Mouse (Mus musculus) ES-E14 (cell line): Measurements from ENCODE around the gene Bpifb1. TPM values are rescaled to one million over a fixed set of nuclear protein-coding genes. Genes with fewer than 3 reads are reported as not detected.
"Not testable (repeated sequence)": the region's sequence is repeated elsewhere in the genome, so short reads cannot be mapped to it uniquely, and the experiment has no call there.

ENCODE experiments used
- DNase-seq: peaks from one replicate; pipeline ENCODE4 v3.0.0-alpha.2; 2013; ENCODE audit warnings: low read depth, low spot score
- H3K27ac ChIP-seq: 2 replicates; pipeline ENCODE4 v1.5.1; 2012; ENCODE audit warnings: low read depth, mild to moderate bottlenecking, low read length, moderate library complexity, mixed read lengths; ENCODE audit not compliant: poor library complexity, insufficient read depth, severe bottlenecking
- H3K36me3 ChIP-seq: 2 replicates; pipeline ENCODE4 v1.6.1; 2012; ENCODE audit warnings: mild to moderate bottlenecking, low read length, moderate library complexity, mixed read lengths; ENCODE audit not compliant: control insufficient read depth, poor library complexity, insufficient read depth, severe bottlenecking
- H3K4me1 ChIP-seq, 2 experiments: fragments of 150-350 bp in 1 of 2; sonication (generic) in 1 of 2; 2 replicates each; pipeline ENCODE4 v1.6.1; 2012; ENCODE audit warnings: low read length in 2 of 2, mild to moderate bottlenecking in 1 of 2, mixed read lengths in 1 of 2; ENCODE audit not compliant: control insufficient read depth in 2 of 2, insufficient read depth in 2 of 2, poor library complexity in 1 of 2
- H3K4me3 ChIP-seq, 2 experiments: fragments of 150-350 bp in 1 of 2; sonication (generic) in 1 of 2; 2 replicates each; pipeline ENCODE4 v1.5.1; 2012; ENCODE audit warnings: low read length in 2 of 2, low read depth in 1 of 2, mild to moderate bottlenecking in 1 of 2, mixed read lengths in 1 of 2; ENCODE audit not compliant: insufficient read depth in 1 of 2, poor library complexity in 1 of 2, severe bottlenecking in 1 of 2
- H3K9ac ChIP-seq: 2 replicates; pipeline ENCODE4 v1.6.1; 2012; ENCODE audit warnings: low read depth, mild to moderate bottlenecking, low read length, mixed read lengths; ENCODE audit not compliant: poor library complexity, insufficient read depth, severe bottlenecking
- H3K9me3 ChIP-seq: fragments of 150-350 bp; sonication (generic); 2 replicates; pipeline ENCODE4 v1.6.1; 2012; ENCODE audit warnings: low read depth, mild to moderate bottlenecking, low read length; ENCODE audit not compliant: control insufficient read depth, insufficient read depth
- CHD2 ChIP-seq: IDR thresholded peaks from 2 replicates; pipeline ENCODE4 v1.6.1; 2014; ENCODE audit warnings: mild to moderate bottlenecking, low read depth, low read length, inconsistent platforms
- HCFC1 ChIP-seq: IDR thresholded peaks from 2 replicates; pipeline ENCODE4 v1.6.1; 2012; ENCODE audit warnings: low read length, inconsistent platforms, borderline replicate concordance; ENCODE audit not compliant: insufficient read depth
- MAFK ChIP-seq: IDR thresholded peaks from 2 replicates; pipeline ENCODE4 v1.6.1; 2014; ENCODE audit warnings: mild to moderate bottlenecking, low read depth, low read length, inconsistent platforms; ENCODE audit not compliant: insufficient read depth
- ZC3H11A ChIP-seq: IDR thresholded peaks from 2 replicates; pipeline ENCODE4 v1.6.1; 2012; ENCODE audit warnings: low read depth, mild to moderate bottlenecking, inconsistent platforms, low read length, borderline replicate concordance
- ZNF384 ChIP-seq: IDR thresholded peaks from 2 replicates; pipeline ENCODE4 v1.6.1; 2012; ENCODE audit warnings: low read depth, low read length, inconsistent platforms
- in situ Hi-C, 2 experiments: fragments of 600-800 bp; cut with MboI; formaldehyde crosslinking; loops; one replicate each; pipeline ENCODE4 v1.15.1; 2025; ENCODE audit warnings: low sequenced_read_pairs in 2 of 2, inconsistent platforms in 1 of 2; ENCODE audit not compliant: unreplicated experiment in 2 of 2
- total RNA-seq: library from RNA; depleted of rRNA; stranded (reverse); fragments of 300-350 nt; gene quantifications from 2 replicates; pipeline ENCODE4 v1.2.3, GENCODE M21; 2012

The Bpifb1 gene
- total RNA-seq, 1 experiment, result 0.18 TPM

- Histone ChIP-seq H3K4me1 (no peaks in the 10 kb centered on the region), H3K27ac (no peak overlapping the region), H3K4me3 (no peak overlapping the region), H3K36me3 (no peaks in the 10 kb centered on the region), H3K9me3 (peaks cover 1% of the 10 kb centered on the region; the same call in 1 of the 2 replicates), H3K9ac (no peak overlapping the region)
- DNase-seq, result no peak
- in situ Hi-C loops, result no loop called here
- TF ChIP-seq ZC3H11A (no peak), CHD2 (no peak), HCFC1 (no peak), ZNF384 (no peak), MAFK (no peak)
Measured at GRCm38 (mm10) chr2:154243356-154244036, 52.9 kb downstream of the Bpifb1 start.

GRCm38 (mm10) chr2:154245322-154245721, 54.7 kb downstream of the Bpifb1 start:
- no peak for DNase-seq
- TF ChIP-seq ZC3H11A (no peak), CHD2 (no peak), ZNF384 (no peak), MAFK (no peak), HCFC1 (no peak)
- in situ Hi-C loops, result no loop called here
- Histone ChIP-seq H3K36me3 (no peaks in the 10 kb centered on the region), H3K9me3 (peaks cover 1% of the 10 kb centered on the region; the same call in 1 of the 2 replicates), H3K27ac (0 out of 2 replicates have a peak overlapping the region, but pooled peaks have one; percentile 45), H3K4me3 (no peak overlapping the region), H3K4me1 (no peaks in the 10 kb centered on the region), H3K9ac (no peak overlapping the region)

GRCm38 (mm10) chr2:154255254-154255653, 64.6 kb downstream of the Bpifb1 start:
- H3K27ac ChIP-seq, H3K4me1 ChIP-seq, H3K36me3 ChIP-seq, H3K9ac ChIP-seq, H3K4me3 ChIP-seq, in situ Hi-C loops, DNase-seq, H3K9me3 ChIP-seq: not testable (repeated sequence)

- no peak overlapping the region for H3K9ac ChIP-seq
- H3K4me1 ChIP-seq, result no peaks in the 10 kb centered on the region
- H3K36me3 ChIP-seq, result no peaks in the 10 kb centered on the region
- no peak for TF ChIP-seq CHD2
- no peaks in the 10 kb centered on the region for H3K9me3 ChIP-seq
- in situ Hi-C loops, result no loop called here
- DNase-seq, result no peak
- H3K4me3 ChIP-seq, result no peak overlapping the region
- H3K27ac ChIP-seq, result no peak overlapping the region
Measured at GRCm38 (mm10) chr2:154255770-154256169, 65.2 kb downstream of the Bpifb1 start.

- in situ Hi-C loops, H3K9ac ChIP-seq, H3K36me3 ChIP-seq, H3K4me3 ChIP-seq, H3K27ac ChIP-seq, H3K4me1 ChIP-seq, H3K9me3 ChIP-seq, DNase-seq: not testable (repeated sequence)
Measured at GRCm38 (mm10) chr2:154257554-154257953, 66.9 kb downstream of the Bpifb1 start, which contains the start of gene Bpifb9a. Bpifb9a (plus strand) TSS chr2:154257854.

- H3K4me1 ChIP-seq, in situ Hi-C loops, DNase-seq, H3K27ac ChIP-seq, H3K9ac ChIP-seq, H3K36me3 ChIP-seq, H3K9me3 ChIP-seq, H3K4me3 ChIP-seq: not testable (repeated sequence)
Measured at GRCm38 (mm10) chr2:154264397-154264796, 73.8 kb downstream of the Bpifb1 start.
